Mouse (Mus musculus) mature B cell (primary cell): Measurements from ENCODE around the gene Ehbp1l1.

Source experiments
- in situ Hi-C: fragments of 300-500 bp; cut with MboI; formaldehyde crosslinking; loops from 2 replicates; pipeline ENCODE4 v1.14.3; 2019

Gene Ehbp1l1

GRCm38 (mm10) chr19:5725767-5726515, at the start of gene Ehbp1l1:
Ehbp1l1 (minus strand) TSS chr19:5726317.
- in situ Hi-C loops = no loop called here

- in situ Hi-C loops = no loop called here
These were observed 45.1 kb upstream of the Ehbp1l1 start, which contains the start of gene Scyl1 for GRCm38 (mm10) chr19:5770925-5771860. Scyl1 (minus strand) TSS chr19:5771419.

GRCm38 (mm10) chr19:5770311-5770710, 44.2 kb upstream of the Ehbp1l1 start:
- in situ Hi-C loops = no loop called here

- in situ Hi-C loops = no loop called here
These were observed 41.2 kb upstream of the Ehbp1l1 start for GRCm38 (mm10) chr19:5767271-5767670.

GRCm38 (mm10) chr19:5763163-5763562, 37.0 kb upstream of the Ehbp1l1 start:
- in situ Hi-C loops = no loop called here

- in situ Hi-C loops = no loop called here
These were observed 32.8 kb upstream of the Ehbp1l1 start for GRCm38 (mm10) chr19:5758878-5759403.

GRCm38 (mm10) chr19:5756991-5757636, 31.0 kb upstream of the Ehbp1l1 start:
- in situ Hi-C loops = no loop called here

GRCm38 (mm10) chr19:5756321-5756985, 30.3 kb upstream of the Ehbp1l1 start:
- in situ Hi-C loops = no loop called here

GRCm38 (mm10) chr19:5751742-5752141, 25.6 kb upstream of the Ehbp1l1 start:
- in situ Hi-C loops = no loop called here

- in situ Hi-C loops = no loop called here
These were observed 24.8 kb upstream of the Ehbp1l1 start for GRCm38 (mm10) chr19:5750951-5751350.

- in situ Hi-C loops = no loop called here
These were observed 23.4 kb upstream of the Ehbp1l1 start for GRCm38 (mm10) chr19:5749476-5749875.

GRCm38 (mm10) chr19:5746907-5747363, 20.8 kb upstream of the Ehbp1l1 start:
- in situ Hi-C loops = no loop called here

- in situ Hi-C loops = no loop called here
These were observed 19.9 kb upstream of the Ehbp1l1 start for GRCm38 (mm10) chr19:5745756-5746710.

- in situ Hi-C loops = no loop called here
These were observed 17.5 kb upstream of the Ehbp1l1 start for GRCm38 (mm10) chr19:5743576-5743975.

- in situ Hi-C loops = no loop called here
These were observed 16.1 kb upstream of the Ehbp1l1 start for GRCm38 (mm10) chr19:5742241-5742641.

GRCm38 (mm10) chr19:5741641-5742240, 15.6 kb upstream of the Ehbp1l1 start:
- in situ Hi-C loops = no loop called here

- in situ Hi-C loops = no loop called here
These were observed 14.5 kb upstream of the Ehbp1l1 start, which contains the start of gene Ltbp3 for GRCm38 (mm10) chr19:5740320-5741317. Ltbp3 (plus strand) TSS chr19:5740904.

GRCm38 (mm10) chr19:5739446-5739845, 13.3 kb upstream of the Ehbp1l1 start:
- in situ Hi-C loops = no loop called here
